Mouse (Mus musculus) brain, embryonic 18.5 days (tissue): Measurements from ENCODE around the gene Tbc1d2.

Source experiments
- DNase-seq: peaks from one replicate; pipeline ENCODE4 v3.0.0-alpha.2; 2012; ENCODE audit warnings: low read depth, low spot score

Tbc1d2 gene

DNA sequence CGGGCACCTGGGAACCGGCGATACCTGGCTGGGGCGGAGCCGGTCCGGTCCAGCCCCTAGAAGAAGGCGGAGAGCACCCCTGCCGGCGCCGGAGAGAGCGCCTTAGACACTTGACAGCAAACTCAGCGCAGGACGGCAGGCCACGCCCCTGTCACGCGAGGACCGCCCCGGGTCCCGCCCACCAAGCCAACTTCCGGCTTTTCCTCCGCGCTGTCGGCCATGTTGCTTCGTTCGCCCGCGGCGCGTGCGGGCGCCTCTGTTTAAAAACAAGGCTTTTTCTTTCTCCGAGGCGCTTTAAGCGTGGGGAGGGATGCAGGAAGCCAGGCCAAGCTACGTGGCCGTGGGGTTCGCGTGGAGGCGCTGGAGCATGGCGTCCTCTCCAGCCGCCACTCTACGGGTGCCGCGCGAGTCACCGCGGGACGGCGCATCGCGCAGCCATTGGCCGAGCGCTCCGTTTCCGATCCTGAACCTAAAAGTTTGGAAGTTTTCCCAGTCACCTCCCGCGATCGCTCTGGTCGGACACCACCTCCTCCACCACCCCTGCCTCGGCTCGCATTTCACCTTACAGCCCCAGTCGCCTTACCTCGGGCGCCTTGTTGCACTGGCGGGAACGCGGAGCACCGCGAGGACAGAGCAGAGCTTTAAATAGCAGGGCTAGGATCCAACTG lies at the start of gene Tbc1d2:
Gene Tbc1d2 (minus strand): TSS at position 124 of the 668 bp plus-strand sequence.
- DNase-seq: peak; percentile 76

GRCm38 (mm10) chr4:46696467-46696866 lies 46.5 kb upstream of the Tbc1d2 start:
- no peak for DNase-seq

DNA sequence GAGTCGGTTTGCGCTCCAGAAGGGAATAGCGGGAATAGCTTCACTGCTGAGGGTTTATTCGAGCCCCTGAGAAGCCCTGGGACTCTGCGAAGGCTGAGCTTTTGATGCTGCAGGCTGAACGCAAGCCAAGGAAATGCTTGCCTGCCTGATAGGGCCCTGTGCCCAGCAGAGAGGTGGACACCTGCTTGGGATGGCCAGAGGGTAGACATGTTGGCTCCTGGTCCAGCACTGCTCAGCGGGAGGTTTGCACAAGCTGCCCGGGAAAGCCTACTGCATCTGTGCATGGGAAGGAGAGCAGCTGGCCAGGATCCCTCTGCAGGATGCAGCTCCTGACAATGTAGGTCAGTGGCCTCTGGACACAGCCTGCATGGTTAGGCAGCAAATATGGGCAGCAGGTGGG lies 40.6 kb upstream of the Tbc1d2 start:
- no peak for DNase-seq

DNA sequence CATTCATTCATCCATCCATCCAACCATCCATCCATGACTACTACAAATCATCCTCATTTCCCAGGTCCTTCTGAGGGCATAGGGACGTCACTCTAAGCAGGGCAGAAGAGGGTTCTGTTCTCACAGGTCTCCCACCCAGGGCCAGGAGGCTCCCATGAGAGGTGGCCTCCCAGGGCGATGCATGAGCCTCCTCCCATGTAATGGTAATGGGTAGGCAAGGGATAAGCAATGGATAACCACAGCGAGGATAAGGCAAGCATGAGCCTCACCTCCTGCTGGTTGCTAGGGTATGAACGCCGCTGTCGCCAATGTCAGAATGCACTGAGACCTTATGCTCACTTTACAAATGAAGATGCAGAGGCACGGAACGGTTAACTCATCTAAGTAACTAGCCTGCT lies 40.0 kb upstream of the Tbc1d2 start:
- DNase-seq: no peak

DNA sequence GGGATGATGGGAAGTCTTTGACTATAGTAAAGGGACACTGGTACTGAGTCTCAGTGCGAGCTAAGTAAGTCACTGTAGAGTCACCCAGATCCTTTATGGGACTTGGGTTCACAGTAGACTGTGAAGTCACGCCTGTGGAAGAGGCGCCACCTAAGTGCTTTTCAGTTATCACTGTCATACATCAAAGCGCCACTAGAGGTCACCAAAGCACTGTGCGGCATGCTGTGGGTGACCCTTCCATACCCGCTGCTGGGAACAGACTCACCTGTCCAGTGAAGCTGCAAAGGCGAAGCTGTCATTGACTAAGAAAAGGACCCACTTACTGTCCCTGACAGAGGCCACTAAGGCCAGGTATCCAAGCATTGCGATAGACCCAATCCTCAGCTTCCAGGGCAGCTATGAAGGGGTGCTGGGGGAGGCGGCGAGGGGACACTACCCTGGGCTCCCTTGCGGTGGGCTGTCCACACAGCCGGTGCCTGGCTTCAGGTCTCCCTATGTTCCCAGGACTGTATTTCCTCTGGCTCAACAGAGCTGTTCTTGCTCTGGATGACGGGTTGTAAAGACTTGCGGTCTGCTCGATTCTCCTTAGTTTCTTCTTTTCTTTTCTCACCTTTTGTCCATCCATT lies 39.5 kb upstream of the Tbc1d2 start:
- DNase-seq: no peak

- DNase-seq: no peak
Observed at GRCm38 (mm10) chr4:46688213-46688832, 38.3 kb upstream of the Tbc1d2 start.

- DNase-seq: no peak
Observed at GRCm38 (mm10) chr4:46684160-46684559, 34.2 kb upstream of the Tbc1d2 start.

GRCm38 (mm10) chr4:46676646-46677045 lies 26.6 kb upstream of the Tbc1d2 start:
- DNase-seq: no peak

- DNase-seq: no peak
Observed at GRCm38 (mm10) chr4:46675992-46676391, 26.0 kb upstream of the Tbc1d2 start.

DNA sequence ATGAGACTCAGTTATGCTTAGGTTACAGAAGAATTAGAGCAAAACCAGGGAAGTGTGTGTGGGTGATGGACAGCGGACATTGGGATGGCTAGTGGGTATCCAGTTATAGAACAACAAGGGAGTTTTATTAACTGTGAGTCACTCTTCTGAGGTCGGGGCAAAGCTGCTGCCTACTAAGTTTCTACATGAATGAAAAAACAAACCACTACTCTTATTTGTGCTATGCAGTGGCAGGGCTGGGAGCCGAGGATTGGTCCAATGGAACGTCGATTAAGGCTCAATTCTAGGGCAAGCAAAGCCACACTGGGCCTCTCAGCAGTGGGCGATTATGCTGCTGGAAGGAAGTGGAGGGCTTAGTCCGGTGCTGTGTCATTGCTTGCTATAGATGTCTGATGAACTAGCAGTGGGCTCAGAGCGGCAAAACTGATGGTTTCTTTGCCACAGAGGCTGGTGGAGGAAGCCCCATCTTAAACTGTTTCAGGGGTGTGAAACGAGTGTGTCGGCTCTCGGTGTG lies 25.3 kb upstream of the Tbc1d2 start:
- DNase-seq: no peak

GRCm38 (mm10) chr4:46668620-46669019 lies 18.6 kb upstream of the Tbc1d2 start:
- no peak for DNase-seq

GRCm38 (mm10) chr4:46666420-46666819 lies 16.4 kb upstream of the Tbc1d2 start:
- no peak for DNase-seq

GRCm38 (mm10) chr4:46665371-46665774 lies 15.4 kb upstream of the Tbc1d2 start:
- DNase-seq: no peak

- no peak for DNase-seq
Observed at GRCm38 (mm10) chr4:46664123-46665009, 14.4 kb upstream of the Tbc1d2 start.

DNA sequence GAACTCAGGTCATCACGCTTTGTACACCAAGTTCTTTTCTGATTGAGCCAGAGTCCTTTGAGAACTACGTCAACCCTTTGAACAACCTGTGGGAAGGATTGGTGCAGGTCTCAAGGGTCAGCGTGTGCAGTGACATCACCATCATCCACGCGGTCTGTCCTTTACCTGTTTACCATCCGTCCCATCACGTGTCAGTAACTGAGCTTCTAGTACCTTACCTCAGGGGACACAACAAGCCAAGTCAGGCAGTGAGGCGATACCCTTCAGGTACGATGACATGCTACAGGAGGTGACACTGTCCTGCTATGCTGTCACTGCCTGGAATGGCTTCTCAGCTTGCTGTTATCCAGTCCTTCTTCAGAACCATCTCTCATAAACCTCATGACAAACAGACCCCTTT lies 11.4 kb upstream of the Tbc1d2 start:
- no peak for DNase-seq

DNA sequence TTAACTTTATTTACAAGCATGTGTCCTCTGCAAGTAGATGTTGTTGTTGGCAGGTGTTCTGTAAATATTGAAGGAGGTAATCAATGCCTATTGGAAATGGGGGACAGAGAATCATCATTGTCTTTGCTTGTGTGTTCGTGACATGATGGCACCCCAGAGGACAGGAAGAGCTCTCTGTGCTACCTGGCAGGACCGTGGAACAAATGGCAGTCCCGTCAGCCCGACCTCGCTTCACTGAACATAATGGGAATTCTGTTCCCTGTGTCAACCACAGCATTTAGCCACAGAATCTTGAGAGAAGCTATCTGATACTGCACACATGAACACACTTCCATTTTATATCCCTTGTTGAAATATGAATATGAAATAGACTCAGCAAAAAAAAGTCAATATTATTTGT lies 8.9 kb upstream of the Tbc1d2 start:
- DNase-seq: no peak

GRCm38 (mm10) chr4:46657116-46657515 lies 7.1 kb upstream of the Tbc1d2 start:
- peak; percentile 42 for DNase-seq

DNA sequence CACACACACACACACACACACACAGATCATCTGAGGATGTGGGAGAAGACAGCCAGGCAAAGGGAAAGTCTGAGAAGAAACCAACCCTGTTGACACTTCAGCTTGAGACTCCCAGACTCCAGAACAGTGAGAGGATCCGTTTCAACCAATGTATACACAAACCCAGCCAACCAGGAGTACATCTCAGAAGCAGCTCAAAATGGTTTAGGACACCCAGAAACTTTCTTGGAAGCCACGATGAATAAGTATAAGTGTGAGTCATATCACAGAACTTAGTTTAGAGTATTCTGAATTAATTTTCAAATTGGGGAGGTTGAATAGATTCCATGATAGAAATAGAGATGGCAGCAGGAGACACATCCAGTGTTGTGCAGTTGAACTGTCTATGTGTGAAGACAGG lies 5.9 kb upstream of the Tbc1d2 start:
- no peak for DNase-seq

- DNase-seq: no peak
Observed at GRCm38 (mm10) chr4:46655298-46655697, 5.3 kb upstream of the Tbc1d2 start.

DNA sequence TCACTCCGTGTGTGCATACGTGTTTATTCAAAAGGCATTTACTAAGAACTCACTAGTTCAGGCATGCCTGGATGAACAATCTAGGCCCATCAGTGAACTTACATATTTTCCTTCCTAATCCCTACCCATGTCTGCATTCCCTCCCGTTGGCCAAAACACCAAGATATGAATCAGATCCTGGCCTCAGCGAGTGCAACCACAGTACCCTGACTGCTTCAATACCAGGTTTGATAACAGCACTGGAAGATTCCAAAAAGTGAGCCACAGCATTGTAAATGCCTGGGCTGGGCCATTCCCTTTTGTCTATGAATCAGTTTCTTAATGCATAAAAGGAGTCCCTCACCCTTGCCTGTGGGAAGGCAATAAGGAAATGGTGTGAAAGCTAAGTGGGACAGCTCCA lies 848 bp downstream of the Tbc1d2 start:
- no peak for DNase-seq

GRCm38 (mm10) chr4:46643676-46644112 lies 6.3 kb downstream of the Tbc1d2 start:
- DNase-seq: no peak
